Mouse (Mus musculus) bone marrow macrophage, adult 2 months (primary cell): Measurements from ENCODE around the gene Mthfs.

Experiments used
- CTCF ChIP-seq: IDR thresholded peaks from 2 replicates; pipeline ENCODE4 v1.5.1; 2012; ENCODE audit warnings: low read depth, mild to moderate bottlenecking, low read length, moderate library complexity
- POLR2A ChIP-seq: IDR thresholded peaks from 2 replicates; pipeline ENCODE4 v1.6.1; 2012; ENCODE audit warnings: mild to moderate bottlenecking, low read depth, low read length, borderline replicate concordance

GRCm38 (mm10) chr9:89253400-89253799 lies 42.9 kb downstream of the Mthfs start:
- TF ChIP-seq CTCF = no peak
- no peak for TF ChIP-seq POLR2A
